Mouse (Mus musculus): ENCODE measurements at regions not wholly inside any gene's neighbourhood (a gene's known extent, or its start where the extent isn't known, plus 50 kb on each side); places are given as distances from the start of the nearest gene placed in this dataset.

GRCm38 (mm10) chr3:149115901-149116300, 125.5 kb upstream of the Adgrl2 start:
- no peak for TF ChIP-seq HCFC1 (IDR thresholded peaks at IDR 0.05; ENCODE audit: low read depth, low read length)
- TF ChIP-seq USF2 (conservative IDR thresholded peaks at IDR 0.05; ENCODE audit: low read depth, low read length) = no peak
- TF ChIP-seq CTCF (conservative IDR thresholded peaks at IDR 0.05 in 1 of 2, IDR thresholded peaks at IDR 0.05 in 1 of 2; ENCODE audit: low read depth in 2 of 2, low read length in 2 of 2) = no peak
- TF ChIP-seq ZNF384 (IDR thresholded peaks at IDR 0.05; ENCODE audit: low read depth, low read length) = no peak
- no peak for TF ChIP-seq EP300 (IDR thresholded peaks at IDR 0.05; ENCODE audit: low read length)
- no peak for TF ChIP-seq BHLHE40 (IDR thresholded peaks at IDR 0.05; ENCODE audit: low read depth, low read length)
- no peak for TF ChIP-seq USF1 (IDR thresholded peaks at IDR 0.05; ENCODE audit: low read depth, low read length)
- no peak for TF ChIP-seq POLR2A (IDR thresholded peaks at IDR 0.05; ENCODE audit: low read depth, low read length)
- TF ChIP-seq NELFE (IDR thresholded peaks at IDR 0.05; ENCODE audit: low read depth, low read length) = no peak
- no peak for TF ChIP-seq MEF2A (IDR thresholded peaks at IDR 0.05; ENCODE audit: borderline replicate concordance, low read depth, low read length)
- no peak for TF ChIP-seq PAX5 (IDR thresholded peaks at IDR 0.05; ENCODE audit: low read length)
